Mouse (Mus musculus): ENCODE data around the gene Spata17.
A peak's percentile ranks its signal among the peaks of the same experiment; 100 is the strongest.
"Not testable (repeated sequence)": the region's sequence is repeated elsewhere in the genome, so short reads cannot be mapped to it uniquely, and the experiment has no call there.

The Spata17 gene

GRCm38 (mm10) chr1:187175991-187176390 lies 39.3 kb downstream of the Spata17 start:
- DNase-seq (ENCODE audit: low read depth), result no peak

GRCm38 (mm10) chr1:187170361-187170760 lies 44.9 kb downstream of the Spata17 start:
- no peak for DNase-seq (ENCODE audit: low read depth)

GRCm38 (mm10) chr1:187169646-187170045 lies 45.6 kb downstream of the Spata17 start:
- DNase-seq (ENCODE audit: low read depth), result no peak

- DNase-seq (ENCODE audit: low read depth), result no peak
Observed at GRCm38 (mm10) chr1:187163571-187163970, 51.7 kb downstream of the Spata17 start.

GRCm38 (mm10) chr1:187155658-187156057 lies 59.6 kb downstream of the Spata17 start:
- no peak for DNase-seq (ENCODE audit: low read depth)

- DNase-seq (ENCODE audit: low read depth), result no peak
Observed at GRCm38 (mm10) chr1:187153681-187154080, 61.6 kb downstream of the Spata17 start.

GRCm38 (mm10) chr1:187152571-187152970 lies 62.7 kb downstream of the Spata17 start:
- no peak for DNase-seq (ENCODE audit: low read depth)

GRCm38 (mm10) chr1:187142984-187143383 lies 72.3 kb downstream of the Spata17 start:
- no peak for DNase-seq (ENCODE audit: low read depth)

GRCm38 (mm10) chr1:187137426-187137825 lies 77.8 kb downstream of the Spata17 start:
- peak; percentile 79 for DNase-seq (ENCODE audit: low read depth)

GRCm38 (mm10) chr1:187135887-187136286 lies 79.4 kb downstream of the Spata17 start:
- no peak for DNase-seq (ENCODE audit: low read depth)

- no peak for DNase-seq (ENCODE audit: low read depth)
Observed at GRCm38 (mm10) chr1:187133841-187134240, 81.4 kb downstream of the Spata17 start.

GRCm38 (mm10) chr1:187132348-187132747 lies 82.9 kb downstream of the Spata17 start:
- DNase-seq (ENCODE audit: low read depth), result no peak

GRCm38 (mm10) chr1:187127548-187127947 lies 87.7 kb downstream of the Spata17 start:
- DNase-seq (ENCODE audit: low read depth), result not testable (repeated sequence)

GRCm38 (mm10) chr1:187125733-187126132 lies 89.5 kb downstream of the Spata17 start:
- no peak for DNase-seq (ENCODE audit: low read depth)

- DNase-seq (ENCODE audit: low read depth), result peak; percentile 12
Observed at GRCm38 (mm10) chr1:187124967-187125366, 90.3 kb downstream of the Spata17 start.

GRCm38 (mm10) chr1:187119300-187119699 lies 96.0 kb downstream of the Spata17 start:
- no peak for DNase-seq (ENCODE audit: low read depth)

GRCm38 (mm10) chr1:187118108-187118507 lies 97.2 kb downstream of the Spata17 start:
- DNase-seq (ENCODE audit: low read depth), result no peak

GRCm38 (mm10) chr1:187113716-187114115 lies 101.5 kb downstream of the Spata17 start:
- DNase-seq (ENCODE audit: low read depth), result no peak

- DNase-seq (ENCODE audit: low read depth), result no peak
Observed at GRCm38 (mm10) chr1:187102130-187102529, 113.1 kb downstream of the Spata17 start.

GRCm38 (mm10) chr1:187101202-187101601 lies 114.1 kb downstream of the Spata17 start:
- DNase-seq (ENCODE audit: low read depth), result no peak

GRCm38 (mm10) chr1:187100624-187101023 lies 114.6 kb downstream of the Spata17 start:
- no peak for DNase-seq (ENCODE audit: low read depth)

- no peak for DNase-seq (ENCODE audit: low read depth)
Observed at GRCm38 (mm10) chr1:187098285-187098684, 117.0 kb downstream of the Spata17 start.

GRCm38 (mm10) chr1:187092546-187092945 lies 122.7 kb downstream of the Spata17 start:
- no peak for DNase-seq (ENCODE audit: low read depth)

GRCm38 (mm10) chr1:187088660-187089395 lies 126.4 kb downstream of the Spata17 start:
- DNase-seq (ENCODE audit: low read depth), result no peak
